Mouse (Mus musculus): ENCODE measurements around the gene 2010111I01Rik. TPM values are rescaled to one million over a fixed set of nuclear protein-coding genes. Genes with fewer than 3 reads are reported as not detected.

Gene 2010111I01Rik
- polyA plus RNA-seq, 1 experiment from 2014 or later: 80.8 TPM

GRCm38 (mm10) chr13:63205750-63206149 is 241.1 kb downstream of the 2010111I01Rik start:
- no peaks in the 10 kb centered on the region for H3K27me3 ChIP-seq (ENCODE audit: control insufficient read depth, insufficient read depth, low read length)
- H3K36me3 ChIP-seq (ENCODE audit: control insufficient read depth, insufficient read depth, low read length): no peaks in the 10 kb centered on the region
- no peak overlapping the region for H3K4me3 ChIP-seq (ENCODE audit: low read depth, low read length)
- peaks cover 3% of the 10 kb centered on the region; the same call in 1 of the 2 replicates for H3K4me1 ChIP-seq (ENCODE audit: control insufficient read depth, insufficient read depth, low read length)
- no peak overlapping the region for H3K9ac ChIP-seq (ENCODE audit: low read length)
- no peaks in the 10 kb centered on the region for H3K9me3 ChIP-seq (ENCODE audit: control insufficient read depth, low read length)
- WGBS: 74% methylated on average over 4 of the region's 4 CpGs
- ATAC-seq (ENCODE audit: insufficient read depth, low FRiP score, low TSS enrichment) (no peak), DNase-seq (ENCODE audit: low spot score) (no peak)
- H3K4me2 ChIP-seq (ENCODE audit: low read depth): no peak overlapping the region
- no peak overlapping the region for H3K27ac ChIP-seq (ENCODE audit: low read depth, low read length)

DNA sequence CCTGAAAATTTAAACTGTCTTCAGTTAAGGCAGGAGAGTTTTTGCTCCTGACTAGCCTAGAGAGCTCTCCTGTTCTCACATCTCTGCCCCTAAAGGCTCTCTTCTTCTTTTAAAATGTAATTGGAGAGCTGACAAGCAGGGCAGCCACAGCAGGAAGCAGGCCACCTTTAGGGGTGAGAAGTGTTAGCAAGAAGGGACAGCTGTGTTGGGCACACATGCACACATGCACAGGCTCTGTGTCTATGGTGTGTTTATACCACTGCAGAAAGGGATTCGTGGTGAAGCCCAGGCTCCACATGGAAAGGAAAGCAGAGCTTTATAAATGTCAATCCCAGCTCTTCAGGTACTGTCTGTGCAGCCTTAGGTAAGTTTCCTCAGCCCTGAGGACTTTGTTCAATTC is 241.7 kb downstream of the 2010111I01Rik start:
- Histone ChIP-seq H3K9me3 (ENCODE audit: control insufficient read depth, low read length) (no peaks in the 10 kb centered on the region), H3K27ac (ENCODE audit: low read depth, low read length) (no peak overlapping the region), H3K4me1 (ENCODE audit: control insufficient read depth, insufficient read depth, low read length) (peaks cover 3% of the 10 kb centered on the region; the same call in 1 of the 2 replicates), H3K27me3 (ENCODE audit: control insufficient read depth, insufficient read depth, low read length) (no peaks in the 10 kb centered on the region), H3K4me2 (ENCODE audit: low read depth) (no peak overlapping the region), H3K4me3 (ENCODE audit: low read depth, low read length) (no peak overlapping the region), H3K36me3 (ENCODE audit: control insufficient read depth, insufficient read depth, low read length) (no peaks in the 10 kb centered on the region), H3K9ac (ENCODE audit: low read length) (no peak overlapping the region)
- ATAC-seq (ENCODE audit: insufficient read depth, low FRiP score, low TSS enrichment) (no peak), DNase-seq (ENCODE audit: low spot score) (no peak)
- 58% methylated on average over 1 of the region's 1 CpGs for WGBS

- Histone ChIP-seq H3K27me3 (ENCODE audit: control insufficient read depth, insufficient read depth, low read length) (no peaks in the 10 kb centered on the region), H3K27ac (ENCODE audit: low read depth, low read length) (no peak overlapping the region), H3K4me3 (ENCODE audit: low read depth, low read length) (no peak overlapping the region), H3K9me3 (ENCODE audit: control insufficient read depth, low read length) (no peaks in the 10 kb centered on the region), H3K4me2 (ENCODE audit: low read depth) (no peak overlapping the region), H3K9ac (ENCODE audit: low read length) (no peak overlapping the region), H3K4me1 (ENCODE audit: control insufficient read depth, insufficient read depth, low read length) (no peaks in the 10 kb centered on the region), H3K36me3 (ENCODE audit: control insufficient read depth, insufficient read depth, low read length) (no peaks in the 10 kb centered on the region)
- DNase-seq (ENCODE audit: low spot score): no peak
- ATAC-seq (ENCODE audit: insufficient read depth, low FRiP score, low TSS enrichment): no peak
Observed at GRCm38 (mm10) chr13:63216537-63216936, 251.8 kb downstream of the 2010111I01Rik start.

DNA sequence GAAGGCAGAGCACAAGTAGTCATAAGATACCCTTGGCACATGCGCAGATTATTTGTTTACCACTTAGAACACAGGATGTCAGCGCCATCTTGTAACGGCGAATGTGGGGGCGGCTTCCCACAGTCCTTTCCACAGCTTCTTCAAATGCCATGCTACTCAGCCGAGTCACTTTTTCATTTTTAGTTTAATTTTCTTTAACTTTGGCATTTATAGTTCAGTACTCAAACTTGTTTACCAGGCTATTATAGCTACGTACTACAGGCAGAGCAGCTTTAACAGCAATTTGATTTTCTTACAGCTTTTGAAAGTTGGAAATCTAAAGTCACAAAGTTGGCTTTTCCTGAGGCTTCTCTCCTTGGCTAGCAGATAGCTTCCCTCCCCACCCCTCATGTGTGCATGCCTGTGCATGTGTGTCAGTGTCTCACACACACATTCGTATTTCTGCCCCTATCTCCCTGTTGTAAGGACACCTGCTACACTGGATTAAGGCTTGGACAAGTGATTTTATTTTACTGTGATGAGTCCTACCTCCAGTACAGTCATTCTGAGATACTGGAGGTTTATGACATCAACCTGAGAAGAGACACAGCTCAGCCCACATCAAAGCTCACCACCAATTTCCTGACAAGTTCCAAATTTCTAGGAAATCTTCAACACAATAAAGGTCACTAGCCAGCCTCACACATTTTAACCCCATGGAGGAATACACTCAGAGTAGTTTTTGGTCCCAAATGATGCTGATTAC is 258.5 kb downstream of the 2010111I01Rik start:
- DNase-seq (ENCODE audit: low spot score) (no peak), ATAC-seq (ENCODE audit: insufficient read depth, low FRiP score, low TSS enrichment) (no peak)
- no peak overlapping the region for H3K9ac ChIP-seq (ENCODE audit: low read length)
- no peak overlapping the region for H3K4me3 ChIP-seq (ENCODE audit: low read depth, low read length)
- no peaks in the 10 kb centered on the region for H3K9me3 ChIP-seq (ENCODE audit: control insufficient read depth, low read length)
- H3K27ac ChIP-seq (ENCODE audit: low read depth, low read length): no peak overlapping the region
- no peaks in the 10 kb centered on the region for H3K27me3 ChIP-seq (ENCODE audit: control insufficient read depth, insufficient read depth, low read length)
- no peaks in the 10 kb centered on the region for H3K4me1 ChIP-seq (ENCODE audit: control insufficient read depth, insufficient read depth, low read length)
- no peak overlapping the region for H3K4me2 ChIP-seq (ENCODE audit: low read depth)
- WGBS: 97% methylated on average over 7 of the region's 8 CpGs
- no peaks in the 10 kb centered on the region for H3K36me3 ChIP-seq (ENCODE audit: control insufficient read depth, insufficient read depth, low read length)

- no peak overlapping the region for H3K9ac ChIP-seq (ENCODE audit: low read length)
- no peaks in the 10 kb centered on the region for H3K27me3 ChIP-seq (ENCODE audit: control insufficient read depth, insufficient read depth, low read length)
- H3K4me3 ChIP-seq (ENCODE audit: low read depth, low read length): no peak overlapping the region
- H3K4me2 ChIP-seq (ENCODE audit: low read depth): no peak overlapping the region
- no peaks in the 10 kb centered on the region for H3K9me3 ChIP-seq (ENCODE audit: control insufficient read depth, low read length)
- 87% methylated on average over 8 of the region's 8 CpGs for WGBS
- ATAC-seq (ENCODE audit: insufficient read depth, low FRiP score, low TSS enrichment) (no peak), DNase-seq (ENCODE audit: low spot score) (no peak)
- H3K27ac ChIP-seq (ENCODE audit: low read depth, low read length): no peak overlapping the region
- no peaks in the 10 kb centered on the region for H3K36me3 ChIP-seq (ENCODE audit: control insufficient read depth, insufficient read depth, low read length)
- no peaks in the 10 kb centered on the region for H3K4me1 ChIP-seq (ENCODE audit: control insufficient read depth, insufficient read depth, low read length)
Observed at GRCm38 (mm10) chr13:63225796-63226583, 261.3 kb downstream of the 2010111I01Rik start.

- H3K4me1 ChIP-seq (ENCODE audit: control insufficient read depth, insufficient read depth, low read length): no peaks in the 10 kb centered on the region
- H3K36me3 ChIP-seq (ENCODE audit: control insufficient read depth, insufficient read depth, low read length): no peaks in the 10 kb centered on the region
- H3K9me3 ChIP-seq (ENCODE audit: control insufficient read depth, low read length): no peaks in the 10 kb centered on the region
- H3K27me3 ChIP-seq (ENCODE audit: control insufficient read depth, insufficient read depth, low read length): no peaks in the 10 kb centered on the region
- no peak overlapping the region for H3K27ac ChIP-seq (ENCODE audit: low read depth, low read length)
- no peak for DNase-seq (ENCODE audit: low spot score)
- WGBS: 76% methylated on average over 3 of the region's 3 CpGs
- H3K9ac ChIP-seq (ENCODE audit: low read length): no peak overlapping the region
- H3K4me2 ChIP-seq (ENCODE audit: low read depth): no peak overlapping the region
- ATAC-seq (ENCODE audit: insufficient read depth, low FRiP score, low TSS enrichment): no peak
- H3K4me3 ChIP-seq (ENCODE audit: low read depth, low read length): no peak overlapping the region
Observed at GRCm38 (mm10) chr13:63227785-63228184, 263.1 kb downstream of the 2010111I01Rik start.

DNA sequence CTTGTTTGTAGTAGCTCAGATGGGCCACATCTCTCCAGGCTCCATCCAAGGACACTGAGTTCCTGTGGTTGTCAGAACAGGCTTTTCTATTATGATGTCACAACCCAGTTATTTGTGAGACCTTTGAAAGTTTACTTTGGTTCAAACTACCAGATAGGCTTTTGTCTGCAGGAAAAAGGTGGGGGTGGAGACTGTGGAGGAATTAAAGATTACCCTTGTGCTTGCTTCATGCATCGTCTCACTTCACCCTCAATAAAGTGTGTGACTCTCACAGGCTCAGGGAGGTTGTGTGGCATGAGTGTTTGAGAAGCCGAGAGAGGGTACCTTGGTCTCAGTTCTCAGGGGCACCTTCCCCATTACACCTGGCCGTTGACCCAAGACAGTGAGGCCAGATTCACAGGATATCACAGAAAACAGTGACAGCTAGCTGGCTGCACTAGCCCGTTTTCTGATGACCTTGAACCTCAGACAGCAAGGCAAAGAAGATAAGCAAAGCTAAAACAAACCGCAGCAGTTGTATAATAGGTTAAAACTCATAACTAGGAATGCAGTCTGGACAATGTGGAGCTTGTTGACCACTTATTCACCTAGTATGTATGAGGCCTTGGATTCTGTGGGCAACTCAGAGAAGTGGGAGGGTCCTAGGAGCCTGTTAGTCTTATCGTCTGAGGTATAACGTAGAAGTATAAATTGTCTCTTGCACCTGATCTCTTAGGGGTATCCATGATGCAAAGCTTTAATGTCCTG is 266.4 kb downstream of the 2010111I01Rik start:
- H3K4me3 ChIP-seq (ENCODE audit: low read depth, low read length): no peak overlapping the region
- H3K27me3 ChIP-seq (ENCODE audit: control insufficient read depth, insufficient read depth, low read length): no peaks in the 10 kb centered on the region
- DNase-seq (ENCODE audit: low spot score) (no peak), ATAC-seq (ENCODE audit: insufficient read depth, low FRiP score, low TSS enrichment) (no peak)
- no peaks in the 10 kb centered on the region for H3K9me3 ChIP-seq (ENCODE audit: control insufficient read depth, low read length)
- no peak overlapping the region for H3K9ac ChIP-seq (ENCODE audit: low read length)
- H3K36me3 ChIP-seq (ENCODE audit: control insufficient read depth, insufficient read depth, low read length): no peaks in the 10 kb centered on the region
- H3K4me2 ChIP-seq (ENCODE audit: low read depth): no peak overlapping the region
- 87% methylated on average over 7 of the region's 7 CpGs for WGBS
- no peak overlapping the region for H3K27ac ChIP-seq (ENCODE audit: low read depth, low read length)
- no peaks in the 10 kb centered on the region for H3K4me1 ChIP-seq (ENCODE audit: control insufficient read depth, insufficient read depth, low read length)

GRCm38 (mm10) chr13:63231702-63232070 is 267.0 kb downstream of the 2010111I01Rik start:
- Histone ChIP-seq H3K9me3 (ENCODE audit: control insufficient read depth, low read length) (no peaks in the 10 kb centered on the region), H3K9ac (ENCODE audit: low read length) (no peak overlapping the region), H3K4me3 (ENCODE audit: low read depth, low read length) (no peak overlapping the region), H3K27ac (ENCODE audit: low read depth, low read length) (no peak overlapping the region), H3K4me2 (ENCODE audit: low read depth) (no peak overlapping the region), H3K27me3 (ENCODE audit: control insufficient read depth, insufficient read depth, low read length) (no peaks in the 10 kb centered on the region), H3K4me1 (ENCODE audit: control insufficient read depth, insufficient read depth, low read length) (no peaks in the 10 kb centered on the region), H3K36me3 (ENCODE audit: control insufficient read depth, insufficient read depth, low read length) (no peaks in the 10 kb centered on the region)
- 36% methylated on average over 3 of the region's 3 CpGs for whole genome bisulfite sequencing
- ATAC-seq (ENCODE audit: insufficient read depth, low FRiP score, low TSS enrichment) (no peak), DNase-seq (ENCODE audit: low spot score) (no peak)

All from neural tube, embryonic 11.5 days (tissue).